Mouse (Mus musculus): ENCODE data around the gene Krba1.
A peak's percentile ranks its signal among the peaks of the same experiment; 100 is the strongest.

Krba1 gene

DNA sequence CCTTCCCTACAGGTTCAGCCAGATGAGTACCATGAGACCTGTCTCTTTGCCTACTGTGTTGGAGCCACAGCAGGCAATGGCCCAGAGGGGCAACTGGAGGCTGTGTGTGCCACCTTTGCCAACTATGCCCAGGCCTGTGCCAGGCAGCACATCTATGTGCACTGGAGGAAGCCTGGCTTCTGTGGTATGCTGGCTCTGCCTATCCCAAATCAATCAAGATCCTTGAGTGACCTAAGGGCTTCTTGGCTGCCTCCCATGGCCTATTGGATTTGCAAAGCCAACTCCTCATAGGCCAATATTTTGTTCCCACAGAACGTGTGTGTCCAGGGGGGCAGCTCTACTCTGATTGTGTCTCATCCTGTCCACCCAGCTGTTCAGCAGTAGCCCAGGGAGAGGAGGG, 56.8 kb downstream of the Krba1 start:
- DNase-seq: no peak

DNA sequence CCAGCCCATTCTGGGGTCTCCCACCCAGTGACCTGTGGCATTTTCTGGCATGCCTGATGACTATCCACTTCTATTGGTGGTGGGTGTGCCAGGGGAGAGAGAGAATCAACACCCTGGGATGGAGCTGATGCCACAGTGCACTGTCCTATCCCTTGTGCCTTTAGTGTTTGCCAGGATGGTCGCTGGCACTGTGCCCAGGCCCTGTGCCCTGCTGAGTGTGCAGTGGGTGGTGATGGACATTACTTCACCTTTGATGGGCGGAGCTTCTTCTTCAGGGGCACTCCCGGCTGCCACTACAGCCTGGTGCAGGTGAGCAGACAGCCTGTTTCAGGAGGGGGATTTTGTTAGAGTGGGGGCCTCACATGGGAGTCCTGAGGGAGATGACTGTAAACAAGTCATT, 57.4 kb downstream of the Krba1 start:
- DNase-seq: no peak

DNA sequence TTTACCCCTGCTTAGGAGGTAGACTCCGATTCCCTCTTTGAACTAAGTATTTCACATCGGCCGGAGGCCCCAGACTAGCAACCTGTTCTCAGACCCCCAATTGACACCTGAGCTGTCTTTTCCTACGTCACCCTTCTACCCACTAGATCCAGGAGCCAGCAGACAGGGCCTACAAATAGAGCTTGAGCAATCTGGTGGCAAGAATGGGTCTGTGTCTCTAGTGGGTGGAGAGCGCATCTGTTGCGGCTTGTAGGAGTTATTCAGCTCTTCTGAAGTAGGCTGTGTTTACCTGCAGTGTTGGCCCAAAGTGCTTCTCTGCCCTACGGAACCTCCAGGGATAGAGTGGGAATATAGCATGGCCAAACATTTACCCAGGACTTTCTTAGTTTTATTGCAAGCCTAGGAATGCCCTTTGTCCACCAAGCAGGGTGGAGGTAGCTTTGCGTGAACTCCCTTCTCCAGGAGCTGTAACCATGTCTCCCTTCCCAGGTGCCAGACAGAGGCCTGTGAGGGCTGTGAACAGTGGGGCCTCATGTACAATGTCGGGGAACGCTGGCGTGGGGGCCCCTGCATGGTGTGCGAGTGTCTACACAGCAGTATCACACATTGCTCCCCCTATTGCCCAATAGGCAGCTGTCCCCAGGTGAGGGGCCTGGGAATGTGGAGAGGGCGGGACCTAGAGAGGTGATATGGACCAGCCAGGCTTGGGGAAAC, 69.7 kb downstream of the Krba1 start:
- no peak for DNase-seq

DNA sequence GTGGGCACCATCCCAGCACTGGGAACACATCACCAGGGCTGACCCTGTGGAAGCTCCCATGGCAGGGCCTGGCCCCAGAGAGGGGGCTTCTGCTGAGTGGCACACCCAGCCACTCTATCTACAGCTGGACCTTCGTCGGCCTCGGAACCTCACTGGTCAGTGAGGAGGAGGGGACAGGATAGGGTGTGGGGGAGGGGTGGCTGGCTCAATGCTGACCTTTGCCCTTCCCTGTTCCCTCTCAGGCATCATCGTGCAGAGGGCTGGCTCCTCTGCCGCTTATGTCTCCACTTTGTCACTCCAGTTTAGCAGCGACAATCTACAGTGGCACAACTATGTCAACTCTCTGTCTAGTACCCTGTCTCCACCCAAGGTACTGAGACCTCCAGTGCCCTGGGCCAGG, 71.3 kb downstream of the Krba1 start:
- no peak for DNase-seq

DNA sequence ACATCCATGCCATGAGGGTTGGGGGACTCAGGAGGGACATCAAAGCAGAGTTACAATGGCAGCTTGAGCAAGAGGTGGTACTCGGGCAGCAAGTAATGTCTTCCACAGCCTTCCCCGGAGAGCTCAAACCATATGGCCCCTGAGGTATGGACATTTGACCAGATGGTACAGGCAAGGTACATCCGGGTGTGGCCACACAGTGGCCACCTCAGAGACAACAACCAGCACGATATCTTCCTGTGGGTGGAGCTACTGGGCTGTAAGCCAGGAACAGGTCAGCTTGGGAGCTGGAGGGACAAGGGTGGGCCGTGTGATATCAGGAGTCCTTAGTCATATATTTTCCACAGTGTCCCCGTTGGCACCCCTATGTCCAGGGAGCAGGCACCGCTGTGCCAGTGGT, 72.1 kb downstream of the Krba1 start:
- DNase-seq: peak; percentile 30

Data from cerebellum, adult 9-10 months (tissue).